30 mouse cellular contexts compared by ENCODE assay signal in the genomic region with DNA sequence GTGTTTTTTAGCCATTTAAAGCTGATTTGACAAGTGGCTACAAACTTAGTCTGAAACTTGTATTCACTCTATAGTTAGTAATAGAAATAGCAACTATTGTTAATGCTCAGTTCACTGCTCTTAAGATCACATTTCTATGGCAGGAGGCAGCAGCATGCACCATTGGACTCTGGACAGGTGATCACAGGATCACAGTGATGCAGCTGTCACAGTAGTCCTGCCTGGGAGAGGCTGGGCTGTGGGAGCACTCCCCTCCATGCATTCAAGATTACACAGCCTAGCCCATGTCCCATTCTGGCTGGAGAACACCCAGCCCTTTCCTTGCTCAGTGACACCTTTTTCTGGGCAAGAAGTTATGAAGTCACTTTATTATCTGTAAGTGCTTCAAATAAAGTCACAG. TPM values are rescaled to one million over a fixed set of nuclear protein-coding genes. Genes with fewer than 3 reads are reported as not detected.
"Had no signal": no experiment of that assay in that cellular context is flagged by ENCODE, and none has a peak within 500 bp of the region (broad histone marks: within the 10 kb centered on the region; RNA-seq: fewer than 3 reads in every experiment).

No protein-coding gene starts in this region.

- H3K4me3 ChIP-seq: layer of hippocampus, adult 2 months; limb, embryonic 10.5 days; limb, embryonic 13.5 days; liver, embryonic 13.5 days; neural tube, embryonic 12.5 days; neural tube, embryonic 15.5 days had no signal

- H3K4me1 ChIP-seq: limb, embryonic 10.5 days; limb, embryonic 13.5 days; neural tube, embryonic 12.5 days; neural tube, embryonic 15.5 days had no signal

- DNase-seq: kidney, adult 18-20 months; kidney, postnatal 25 days; layer of hippocampus, adult 9-11 months; liver, embryonic 13.5 days; lung, adult 2 months; lung, postnatal 14 days; lung, postnatal 4 days; midbrain, embryonic 14.5 days; right cerebral cortex, adult 18-20 months; right cerebral cortex, postnatal 14 days; right cerebral cortex, postnatal 4 days; spleen, adult 18-20 months; thymus, adult 2 months; thymus, postnatal 14 days; thymus, postnatal 4 days had no signal

- H3K4me2 ChIP-seq: limb, embryonic 13.5 days; liver, embryonic 13.5 days; midbrain, embryonic 11.5 days; neural tube, embryonic 12.5 days; neural tube, embryonic 15.5 days had no signal

- H3K27ac ChIP-seq: kidney, postnatal 0 days; layer of hippocampus, adult 2 months; limb, embryonic 10.5 days; limb, embryonic 13.5 days; liver, embryonic 13.5 days; neural tube, embryonic 12.5 days; neural tube, embryonic 15.5 days had no signal

- H3K9ac ChIP-seq: limb, embryonic 13.5 days; liver, embryonic 13.5 days; neural tube, embryonic 12.5 days; neural tube, embryonic 15.5 days had no signal

- H3K9me3 ChIP-seq: limb, embryonic 10.5 days; limb, embryonic 13.5 days; liver, embryonic 13.5 days; neural tube, embryonic 12.5 days; neural tube, embryonic 15.5 days had no signal

- H3K27me3 ChIP-seq: limb, embryonic 13.5 days; liver, embryonic 13.5 days; neural tube, embryonic 12.5 days; neural tube, embryonic 15.5 days had no signal

RNA-seq across cellular contexts. Expression of gene Leap2, which starts 4.9 kb away (rescaled TPM):
- total RNA-seq: layer of hippocampus, adult 2 months; layer of hippocampus, postnatal 25 days; left cerebral cortex, adult 18-20 months; left cerebral cortex, postnatal 25 days; megakaryocyte progenitor cell, adult 5-6 weeks had no signal
- polyA plus RNA-seq: kidney, embryonic 14.5 days; limb, embryonic 10.5 days; lung, adult 2 months; lung, embryonic 16.5 days; midbrain, embryonic 14.5 days; neural tube, embryonic 12.5 days; neural tube, embryonic 15.5 days; testis, adult 2 months; thymus, adult 2 months had no signal

RNA-seq across cellular contexts. Expression of gene Gm10447, which starts 38.9 kb away (rescaled TPM):
- total RNA-seq: megakaryocyte progenitor cell, adult 5-6 weeks; megakaryocyte-erythroid progenitor cell, adult 5-6 weeks had no signal
- polyA plus RNA-seq: kidney, embryonic 14.5 days; midbrain, embryonic 11.5 days; midbrain, embryonic 14.5 days; neural tube, embryonic 15.5 days had no signal

RNA-seq across cellular contexts. Expression of gene Shroom1, which starts 39.0 kb away (rescaled TPM):
- total RNA-seq: megakaryocyte-erythroid progenitor cell, adult 5-6 weeks had no signal
